Mouse (Mus musculus) liver, embryonic 16.5 days (tissue): ENCODE results near the gene Trio. TPM values are rescaled to one million over a fixed set of nuclear protein-coding genes. Genes with fewer than 3 reads are reported as not detected.

ENCODE experiments used
- ATAC-seq: fragments of 200-750 bp; cut with Nextera tagmentation; 2 replicates; pipeline ENCODE4 v1.8.0; 2017; ENCODE audit warnings: low read depth, mild to moderate bottlenecking, moderate number of reproducible peaks, moderate library complexity
- H3K27ac ChIP-seq: fragments of 300-500 bp; sonication (generic); 2 replicates; pipeline ENCODE4 v1.5.1; 2014; ENCODE audit warnings: mild to moderate bottlenecking, low read length
- H3K27me3 ChIP-seq: fragments of 300-500 bp; sonication (generic); 2 replicates; pipeline ENCODE4 v1.6.1; 2014; ENCODE audit warnings: low read depth, low read length, mixed read lengths; ENCODE audit not compliant: control insufficient read depth, insufficient read depth
- H3K36me3 ChIP-seq: fragments of 300-500 bp; sonication (generic); 2 replicates; pipeline ENCODE4 v1.6.1; 2014; ENCODE audit warnings: mild to moderate bottlenecking; ENCODE audit not compliant: control insufficient read depth, insufficient read depth
- H3K4me1 ChIP-seq: fragments of 300-500 bp; sonication (generic); 2 replicates; pipeline ENCODE4 v1.6.1; 2014; ENCODE audit warnings: low read depth, low read length, mixed read lengths; ENCODE audit not compliant: control insufficient read depth
- H3K4me2 ChIP-seq: fragments of 300-500 bp; sonication (generic); 2 replicates; pipeline ENCODE4 v1.6.1; 2014; ENCODE audit warnings: low read depth, low read length, mixed read lengths
- H3K4me3 ChIP-seq: fragments of 300-500 bp; sonication (generic); 2 replicates; pipeline ENCODE4 v1.5.1; 2014; ENCODE audit warnings: low read depth, mild to moderate bottlenecking, low read length
- H3K9ac ChIP-seq: fragments of 300-500 bp; sonication (generic); 2 replicates; pipeline ENCODE4 v1.6.1; 2014; ENCODE audit warnings: low read depth, low read length
- H3K9me3 ChIP-seq: fragments of 300-500 bp; sonication (generic); replicated peaks from 2 replicates; pipeline ENCODE4 v1.6.1; 2016; ENCODE audit warnings: low read length; ENCODE audit not compliant: control insufficient read depth
- WGBS: fragments of 180-500 bp; shearing (Covaris S2); extraction: QIAGEN DNeasy Blood & Tissue Kit; methylation state at CpG from one replicate; pipeline ENCODE4 v1.1.7; 2014; ENCODE audit not compliant: insufficient replicate concordance; 5-methylcytosine and 5-hydroxymethylcytosine counted together
- polyA plus RNA-seq: library from polyadenylated mRNA; unstranded; fragments of >200 nt; fragmentation: Nextera tagmentation; extraction: Ambion mirVana; gene quantifications from 2 replicates; pipeline ENCODE4 v1.2.1, GENCODE M21; 2015

Trio gene
- polyA plus RNA-seq, 1 experiment from 2014 or later = 3.2 TPM

DNA sequence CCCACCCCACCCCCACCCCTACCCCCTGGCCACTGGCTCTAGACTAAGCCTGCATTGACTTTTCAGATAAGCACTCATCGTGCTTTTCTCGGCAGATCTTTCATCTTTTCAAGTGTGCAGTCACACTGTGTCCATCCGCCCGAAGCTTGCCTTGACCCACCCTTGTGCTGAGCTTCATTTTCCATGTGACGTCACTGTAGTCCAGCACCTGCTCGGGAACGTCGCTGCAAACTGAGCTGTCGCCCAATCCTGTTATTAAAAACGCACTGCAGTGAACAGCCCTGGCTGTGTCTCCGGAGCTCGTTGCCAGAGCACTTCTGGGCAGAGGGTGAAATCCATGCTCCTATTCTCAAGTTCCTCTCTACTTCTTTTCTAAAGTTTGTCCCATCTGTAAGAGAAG is 93.8 kb downstream of the Trio start:
- Histone ChIP-seq H3K36me3 (no peaks in the 10 kb centered on the region), H3K4me1 (no peaks in the 10 kb centered on the region; the same call in 1 of the 2 replicates), H3K4me2 (no peak overlapping the region), H3K4me3 (no peak overlapping the region), H3K9ac (no peak overlapping the region), H3K9me3 (no peaks in the 10 kb centered on the region), H3K27me3 (no peaks in the 10 kb centered on the region), H3K27ac (no peak overlapping the region)
- WGBS = 56% methylated on average over 12 of the region's 12 CpGs
- ATAC-seq = no peak

DNA sequence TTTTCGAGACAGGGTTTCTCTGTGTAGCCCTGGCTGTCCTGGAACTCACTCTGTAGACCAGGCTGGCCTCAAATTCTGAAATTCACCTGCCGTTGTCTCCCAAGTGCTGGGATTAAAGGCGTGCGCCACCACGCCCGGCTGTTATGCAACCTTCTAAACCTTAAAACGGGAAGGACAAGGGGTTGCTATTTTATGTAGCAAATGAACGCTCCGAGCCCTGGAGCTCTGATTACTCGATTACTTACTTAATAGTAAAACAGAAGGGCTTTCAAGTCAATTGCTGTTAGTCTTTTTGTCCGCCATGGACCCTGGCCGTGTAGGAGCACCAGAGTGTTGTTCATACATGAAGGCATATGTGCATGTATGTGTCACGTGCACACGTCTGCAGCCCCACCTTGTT is 94.2 kb downstream of the Trio start:
- no peak for ATAC-seq
- Histone ChIP-seq H3K4me2 (no peak overlapping the region), H3K9ac (no peak overlapping the region), H3K4me1 (no peaks in the 10 kb centered on the region; the same call in 1 of the 2 replicates), H3K9me3 (no peaks in the 10 kb centered on the region), H3K4me3 (no peak overlapping the region), H3K27me3 (no peaks in the 10 kb centered on the region), H3K36me3 (no peaks in the 10 kb centered on the region), H3K27ac (no peak overlapping the region)
- 66% methylated on average over 14 of the region's 14 CpGs for whole genome bisulfite sequencing

- Histone ChIP-seq H3K27me3 (no peaks in the 10 kb centered on the region), H3K4me3 (no peak overlapping the region), H3K4me2 (no peak overlapping the region), H3K9ac (no peak overlapping the region), H3K4me1 (peaks cover 4% of the 10 kb centered on the region; the same call in 1 of the 2 replicates), H3K36me3 (no peaks in the 10 kb centered on the region), H3K9me3 (no peaks in the 10 kb centered on the region), H3K27ac (no peak overlapping the region)
- ATAC-seq = no peak
- 74% methylated on average over 6 of the region's 6 CpGs for whole genome bisulfite sequencing
Measured at GRCm38 (mm10) chr15:27927614-27928013, 98.0 kb downstream of the Trio start.

- 40% methylated on average over 18 of the region's 18 CpGs for whole genome bisulfite sequencing
Measured at GRCm38 (mm10) chr15:27926941-27927340, 98.7 kb downstream of the Trio start.

GRCm38 (mm10) chr15:27926450-27926849 is 99.2 kb downstream of the Trio start:
- ATAC-seq = no peak
- H3K27ac ChIP-seq = peak overlapping the region; percentile 57
- no peaks in the 10 kb centered on the region for H3K36me3 ChIP-seq
- 24% methylated on average over 7 of the region's 7 CpGs for WGBS
- H3K4me2 ChIP-seq = no peak overlapping the region
- H3K4me1 ChIP-seq = peaks cover 5% of the 10 kb centered on the region; the same call in 1 of the 2 replicates
- H3K9me3 ChIP-seq = no peaks in the 10 kb centered on the region
- H3K9ac ChIP-seq = no peak overlapping the region
- H3K27me3 ChIP-seq = no peaks in the 10 kb centered on the region
- H3K4me3 ChIP-seq = no peak overlapping the region

More at GRCm38 (mm10) chr15:27926941-27927340, 98.7 kb downstream of the Trio start:
- Histone ChIP-seq H3K9me3 (no peaks in the 10 kb centered on the region), H3K4me1 (peaks cover 5% of the 10 kb centered on the region; the same call in 1 of the 2 replicates), H3K4me2 (no peak overlapping the region), H3K27ac (no peak overlapping the region), H3K27me3 (no peaks in the 10 kb centered on the region), H3K9ac (no peak overlapping the region), H3K36me3 (no peaks in the 10 kb centered on the region), H3K4me3 (no peak overlapping the region)
- no peak for ATAC-seq

GRCm38 (mm10) chr15:27925865-27926264 is 99.8 kb downstream of the Trio start:
- peaks cover 5% of the 10 kb centered on the region; the same call in 1 of the 2 replicates for H3K4me1 ChIP-seq
- no peak overlapping the region for H3K9ac ChIP-seq
- no peaks in the 10 kb centered on the region for H3K27me3 ChIP-seq
- no peak overlapping the region for H3K4me2 ChIP-seq
- H3K36me3 ChIP-seq = no peaks in the 10 kb centered on the region
- peak overlapping the region; percentile 57 for H3K27ac ChIP-seq
- 16% methylated on average over 8 of the region's 8 CpGs for WGBS
- no peak overlapping the region for H3K4me3 ChIP-seq
- H3K9me3 ChIP-seq = no peaks in the 10 kb centered on the region
- peak; percentile 45; the same call in 1 of the 2 replicates for ATAC-seq

- WGBS = 42% methylated on average over 15 of the region's 15 CpGs
- Histone ChIP-seq H3K4me2 (no peak overlapping the region), H3K4me1 (peaks cover 5% of the 10 kb centered on the region; the same call in 1 of the 2 replicates), H3K4me3 (no peak overlapping the region), H3K36me3 (no peaks in the 10 kb centered on the region), H3K27ac (no peak overlapping the region), H3K9me3 (no peaks in the 10 kb centered on the region), H3K27me3 (no peaks in the 10 kb centered on the region), H3K9ac (no peak overlapping the region)
- ATAC-seq = no peak
Measured at GRCm38 (mm10) chr15:27925004-27925635, 100.5 kb downstream of the Trio start.

GRCm38 (mm10) chr15:27923987-27924341 is 101.7 kb downstream of the Trio start:
- no peak overlapping the region for H3K4me3 ChIP-seq
- peak overlapping the region; percentile 47 for H3K4me2 ChIP-seq
- no peak overlapping the region for H3K9ac ChIP-seq
- no peaks in the 10 kb centered on the region for H3K36me3 ChIP-seq
- H3K4me1 ChIP-seq = peaks cover 5% of the 10 kb centered on the region; the same call in 1 of the 2 replicates
- no peak for ATAC-seq
- 16% methylated on average over 5 of the region's 5 CpGs for WGBS
- no peak overlapping the region for H3K27ac ChIP-seq
- no peaks in the 10 kb centered on the region for H3K27me3 ChIP-seq
- no peaks in the 10 kb centered on the region for H3K9me3 ChIP-seq

DNA sequence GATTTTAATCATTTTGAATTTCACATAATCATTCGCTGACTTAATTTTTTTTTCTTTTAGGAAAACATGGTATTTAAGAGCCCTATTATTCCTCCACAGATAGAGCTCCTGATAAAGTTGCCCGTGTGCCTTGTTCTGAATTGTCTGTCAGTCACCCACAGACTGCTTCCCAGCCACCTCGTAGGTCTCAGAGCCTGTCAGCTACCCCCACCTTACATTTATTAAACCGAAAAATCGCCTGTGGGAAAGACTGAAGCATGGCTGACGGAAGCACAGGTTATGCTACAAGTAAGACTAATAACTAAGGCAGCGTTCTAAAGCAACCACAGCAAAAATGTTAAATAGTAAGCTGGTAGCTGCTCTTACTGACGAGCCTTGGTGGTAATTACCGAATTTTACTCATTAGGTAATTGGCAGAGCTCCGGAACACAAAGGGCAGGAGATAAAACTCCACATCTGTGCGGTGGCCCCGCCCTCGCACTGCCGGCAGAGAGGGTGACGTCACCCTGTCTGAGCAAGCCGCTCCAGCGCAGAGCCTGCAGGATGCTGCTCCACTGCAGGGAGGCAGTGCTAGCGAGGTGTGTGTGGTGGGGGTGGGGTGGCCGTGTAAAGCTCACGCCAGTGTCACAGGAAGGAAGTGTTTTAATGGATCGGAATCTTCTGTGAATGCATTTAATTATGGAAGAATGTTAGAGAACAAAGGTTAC is 102.2 kb downstream of the Trio start:
- ATAC-seq = peak; percentile 85
- no peak overlapping the region for H3K9ac ChIP-seq
- no peaks in the 10 kb centered on the region for H3K27me3 ChIP-seq
- peaks cover 5% of the 10 kb centered on the region; the same call in 1 of the 2 replicates for H3K4me1 ChIP-seq
- H3K4me2 ChIP-seq = peak overlapping the region; percentile 47
- no peak overlapping the region for H3K27ac ChIP-seq
- 4% methylated on average over 21 of the region's 21 CpGs for whole genome bisulfite sequencing
- no peaks in the 10 kb centered on the region for H3K36me3 ChIP-seq
- H3K9me3 ChIP-seq = no peaks in the 10 kb centered on the region
- H3K4me3 ChIP-seq = peak overlapping the region; percentile 26
